Mouse (Mus musculus): ENCODE measurements around the gene Fgfrl1. TPM values are rescaled to one million over a fixed set of nuclear protein-coding genes. Genes with fewer than 3 reads are reported as not detected.

Fgfrl1 gene
- total and polyA plus RNA-seq, 2 experiments from 2014 or later, result 7.1 to 17.1 TPM

DNA sequence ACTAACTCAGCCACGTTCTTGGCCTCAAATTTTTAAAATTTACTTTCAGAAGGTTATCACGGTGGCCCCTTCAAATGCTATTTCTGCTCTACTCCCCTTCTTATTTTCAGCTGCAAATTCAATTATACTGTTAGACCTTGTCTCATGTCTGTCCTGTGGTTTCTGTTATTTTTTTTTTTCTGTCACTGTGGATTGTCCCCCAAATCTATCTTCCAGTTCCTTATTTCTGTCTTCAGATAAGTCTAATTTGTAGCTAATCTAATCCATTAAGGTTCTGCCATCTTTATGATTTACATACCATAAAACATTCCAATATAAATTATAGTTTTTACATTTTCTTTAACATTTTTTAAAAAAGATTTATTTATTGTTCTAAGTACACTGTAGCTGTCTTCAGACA, 24.8 kb upstream of the Fgfrl1 start:
- H3K4me2 ChIP-seq (ENCODE audit: low read depth), result no peak overlapping the region
- DNase-seq, result no peak
- peaks cover 6% of the 10 kb centered on the region; the same call in 1 of the 2 replicates for H3K36me3 ChIP-seq (ENCODE audit: insufficient read depth)
- no peaks in the 10 kb centered on the region for H3K27me3 ChIP-seq (ENCODE audit: insufficient read depth, low read length)
- H3K9ac ChIP-seq, result no peak overlapping the region
- 84% methylated on average over 2 of the region's 2 CpGs for WGBS
- TF ChIP-seq CTCF (IDR thresholded peaks at IDR 0.05; ENCODE audit: low read depth), result no peak
- no peak for ATAC-seq
- H3K4me3 ChIP-seq (ENCODE audit: low read depth, low read length), result no peak overlapping the region
- H3K27ac ChIP-seq (ENCODE audit: low read depth, low read length), result no peak overlapping the region
- H3K4me1 ChIP-seq (ENCODE audit: insufficient read depth), result peaks cover 3% of the 10 kb centered on the region; the same call in 1 of the 2 replicates
- no peaks in the 10 kb centered on the region for H3K9me3 ChIP-seq (ENCODE audit: low read length)

DNA sequence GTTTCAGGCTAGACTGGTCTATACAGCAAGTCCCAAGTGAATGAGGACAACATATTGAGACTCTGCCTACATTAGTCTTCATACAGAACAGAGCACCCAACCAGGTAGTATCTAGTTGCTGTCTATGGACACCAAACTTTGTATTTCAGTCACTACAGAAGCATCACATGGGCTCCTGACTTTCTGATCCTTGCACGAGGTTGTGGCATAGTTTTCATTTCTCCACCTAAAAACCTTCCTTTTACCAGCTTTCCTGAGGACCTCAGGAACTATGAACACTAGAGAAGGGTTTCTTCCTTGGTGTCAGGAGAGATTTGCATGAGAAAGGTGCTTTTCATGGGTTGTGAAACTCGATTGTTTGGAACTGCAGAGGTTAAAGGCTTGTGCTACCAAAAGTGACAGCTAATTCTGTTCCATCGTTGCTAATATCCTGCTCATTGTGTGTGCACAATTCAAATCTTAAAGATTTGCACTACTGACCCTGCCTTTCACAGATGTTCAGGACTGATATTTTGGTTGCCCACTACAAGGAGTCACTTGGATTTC, 23.7 kb upstream of the Fgfrl1 start:
- peak; percentile 17; the same call in 1 of the 2 replicates for ATAC-seq
- 8% methylated on average over 3 of the region's 3 CpGs for WGBS
- no peak for TF ChIP-seq CTCF (IDR thresholded peaks at IDR 0.05; ENCODE audit: low read depth)

DNA sequence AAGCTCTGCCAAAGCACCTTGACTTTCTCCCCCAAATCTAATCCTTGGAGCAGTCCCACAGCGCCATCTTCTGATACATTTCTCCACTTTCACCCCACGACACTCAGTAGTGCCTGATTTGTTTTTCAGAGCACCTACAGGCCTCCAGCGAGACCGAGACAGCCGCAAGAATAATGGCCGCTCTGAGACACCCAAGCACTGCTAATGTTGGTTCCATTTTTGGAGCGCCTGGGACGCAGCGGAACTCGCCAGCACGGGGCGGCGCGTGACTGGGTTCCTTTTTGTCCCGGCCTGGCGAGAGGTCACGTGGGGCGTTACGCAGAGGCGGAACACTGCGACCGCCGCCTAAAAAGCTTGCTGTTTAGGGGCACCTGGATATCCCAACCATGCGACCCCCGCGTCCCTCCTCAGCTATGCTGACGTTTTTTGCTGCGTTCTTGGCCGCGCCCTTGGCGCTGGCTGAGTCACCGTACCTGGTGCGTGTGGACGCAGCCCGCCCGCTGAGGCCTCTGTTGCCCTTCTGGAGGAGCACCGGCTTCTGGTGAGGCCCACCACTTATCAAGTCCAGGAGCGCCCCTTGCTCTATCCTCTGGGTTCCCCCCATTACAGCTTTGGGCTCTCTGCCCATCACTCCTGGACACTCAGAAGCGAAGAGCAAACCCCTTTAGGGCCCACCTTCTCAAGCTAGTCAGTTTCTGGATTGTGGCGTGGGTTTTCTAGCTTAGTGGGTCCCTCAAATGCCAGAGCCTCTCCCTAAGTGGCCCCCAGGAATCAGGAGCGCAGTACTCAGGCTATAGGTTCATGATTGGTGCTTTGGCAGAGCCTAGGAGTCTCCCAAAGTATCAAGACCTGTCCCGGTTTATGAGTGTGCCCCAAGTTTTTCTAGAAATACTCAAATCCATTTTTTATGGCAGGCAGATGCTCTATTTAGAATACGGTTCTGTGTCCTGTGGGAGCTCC, 22.9 kb upstream of the Fgfrl1 start, which contains the start of gene Dgkq:
Gene Dgkq (minus strand): TSS at position 696 of the 960 bp plus-strand sequence.
- Histone ChIP-seq H3K4me2 (ENCODE audit: low read depth) (peak within 1 kb of the TSS; percentile 82), H3K9me3 (ENCODE audit: low read length) (no peaks in the 10 kb centered on the region), H3K9ac (peak within 1 kb of the TSS; percentile 77), H3K27ac (ENCODE audit: low read depth, low read length) (peak within 1 kb of the TSS; percentile 87), H3K4me3 (ENCODE audit: low read depth, low read length) (peak within 1 kb of the TSS; percentile 60), H3K36me3 (ENCODE audit: insufficient read depth) (peaks cover 6% of the 10 kb centered on the region; the same call in 1 of the 2 replicates), H3K27me3 (ENCODE audit: insufficient read depth, low read length) (no peaks in the 10 kb centered on the region), H3K4me1 (ENCODE audit: insufficient read depth) (peaks cover 3% of the 10 kb centered on the region; the same call in 1 of the 2 replicates)
- DNase-seq (peak; percentile 90), ATAC-seq (peak; percentile 90)
- TF ChIP-seq CTCF (IDR thresholded peaks at IDR 0.05; ENCODE audit: low read depth), result peak; percentile 82
- 6% methylated on average over 43 of the region's 43 CpGs for WGBS

More for the DNA sequence above, 23.7 kb upstream of the Fgfrl1 start:
- no peak for DNase-seq
- peak overlapping the region; percentile 87 for H3K27ac ChIP-seq (ENCODE audit: low read depth, low read length)
- no peaks in the 10 kb centered on the region for H3K9me3 ChIP-seq (ENCODE audit: low read length)
- no peaks in the 10 kb centered on the region for H3K27me3 ChIP-seq (ENCODE audit: insufficient read depth, low read length)
- peak overlapping the region; percentile 82 for H3K4me2 ChIP-seq (ENCODE audit: low read depth)
- H3K4me3 ChIP-seq (ENCODE audit: low read depth, low read length), result peak overlapping the region; percentile 60
- peak overlapping the region; percentile 77 for H3K9ac ChIP-seq
- H3K36me3 ChIP-seq (ENCODE audit: insufficient read depth), result peaks cover 6% of the 10 kb centered on the region; the same call in 1 of the 2 replicates
- peaks cover 3% of the 10 kb centered on the region; the same call in 1 of the 2 replicates for H3K4me1 ChIP-seq (ENCODE audit: insufficient read depth)

DNA sequence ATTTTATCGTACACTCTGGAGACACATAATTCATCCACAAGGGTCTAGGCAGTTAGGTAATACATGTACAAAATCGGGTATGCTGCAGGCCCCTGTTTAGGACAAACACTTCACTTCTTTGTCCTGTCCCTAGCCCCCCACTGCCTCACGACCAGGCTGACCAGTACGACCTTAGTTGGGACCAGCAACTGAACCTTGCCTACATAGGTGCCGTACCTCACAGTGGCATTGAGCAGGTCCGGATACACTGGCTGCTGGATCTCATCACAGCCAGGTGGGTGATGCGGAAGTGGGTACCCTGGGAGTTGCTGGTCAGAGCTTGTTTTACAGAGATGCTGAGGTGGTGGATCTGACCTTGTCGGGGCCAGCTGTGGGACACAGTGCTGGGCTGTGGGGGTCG, 22.2 kb upstream of the Fgfrl1 start:
- H3K4me3 ChIP-seq (ENCODE audit: low read depth, low read length), result no peak overlapping the region
- ATAC-seq (no peak), DNase-seq (no peak)
- no peak for TF ChIP-seq CTCF (IDR thresholded peaks at IDR 0.05; ENCODE audit: low read depth)
- no peaks in the 10 kb centered on the region for H3K27me3 ChIP-seq (ENCODE audit: insufficient read depth, low read length)
- no peak overlapping the region for H3K4me2 ChIP-seq (ENCODE audit: low read depth)
- peaks cover 3% of the 10 kb centered on the region; the same call in 1 of the 2 replicates for H3K4me1 ChIP-seq (ENCODE audit: insufficient read depth)
- H3K36me3 ChIP-seq (ENCODE audit: insufficient read depth), result peaks cover 6% of the 10 kb centered on the region; the same call in 1 of the 2 replicates
- peak overlapping the region; percentile 87; the same call in 1 of the 2 replicates for H3K27ac ChIP-seq (ENCODE audit: low read depth, low read length)
- 0 out of 2 replicates have a peak overlapping the region, but pooled peaks have one; percentile 77 for H3K9ac ChIP-seq
- H3K9me3 ChIP-seq (ENCODE audit: low read length), result no peaks in the 10 kb centered on the region
- 82% methylated on average over 9 of the region's 9 CpGs for WGBS

DNA sequence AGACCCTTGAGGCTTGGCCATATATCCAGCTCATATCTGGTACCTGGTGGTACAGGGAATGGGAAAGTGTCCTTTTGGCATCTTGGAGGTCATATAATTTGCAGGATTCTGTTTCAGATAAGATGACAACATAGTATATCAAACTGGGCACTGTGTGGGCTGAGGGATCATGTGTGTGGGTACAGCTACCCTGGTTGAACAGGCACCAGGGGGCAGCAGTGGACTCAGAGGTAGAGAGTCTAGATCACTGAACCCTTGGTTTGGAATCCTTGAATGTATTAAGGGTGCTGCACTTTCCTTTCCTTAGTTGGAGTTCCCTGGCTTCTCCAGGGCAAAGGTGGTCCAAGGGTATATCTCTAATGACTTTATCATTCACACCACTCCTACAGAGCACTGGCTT, 21.4 kb upstream of the Fgfrl1 start:
- H3K36me3 ChIP-seq (ENCODE audit: insufficient read depth), result peaks cover 6% of the 10 kb centered on the region; the same call in 1 of the 2 replicates
- no peaks in the 10 kb centered on the region for H3K27me3 ChIP-seq (ENCODE audit: insufficient read depth, low read length)
- no peak overlapping the region for H3K27ac ChIP-seq (ENCODE audit: low read depth, low read length)
- H3K9ac ChIP-seq, result no peak overlapping the region
- no peaks in the 10 kb centered on the region for H3K9me3 ChIP-seq (ENCODE audit: low read length)
- no peak overlapping the region for H3K4me2 ChIP-seq (ENCODE audit: low read depth)
- DNase-seq (no peak), ATAC-seq (no peak)
- peak; percentile 52 for TF ChIP-seq CTCF (IDR thresholded peaks at IDR 0.05; ENCODE audit: low read depth)
- H3K4me3 ChIP-seq (ENCODE audit: low read depth, low read length), result no peak overlapping the region
- peaks cover 3% of the 10 kb centered on the region; the same call in 1 of the 2 replicates for H3K4me1 ChIP-seq (ENCODE audit: insufficient read depth)

DNA sequence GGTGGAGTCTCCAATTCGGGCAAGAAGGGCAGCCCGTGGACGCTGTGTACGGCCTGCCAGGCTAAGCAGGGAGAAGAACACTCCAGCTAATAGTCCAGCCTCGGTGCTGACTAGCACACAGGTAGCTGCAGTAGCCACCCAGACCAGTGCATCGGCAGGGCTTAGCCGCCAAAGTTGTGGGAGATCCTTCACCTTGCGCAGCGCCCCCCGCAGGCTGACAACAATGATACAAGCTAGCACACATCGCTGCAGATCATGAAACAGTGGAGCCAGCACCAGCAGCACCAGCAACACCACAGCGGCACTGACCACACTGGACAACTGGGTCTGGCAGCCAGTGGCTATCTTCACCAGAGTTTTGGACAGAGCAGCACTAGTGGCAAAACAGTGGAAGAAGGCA, 20.4 kb upstream of the Fgfrl1 start:
- DNase-seq (no peak), ATAC-seq (no peak)
- no peak overlapping the region for H3K9ac ChIP-seq
- H3K27me3 ChIP-seq (ENCODE audit: insufficient read depth, low read length), result no peaks in the 10 kb centered on the region
- H3K4me1 ChIP-seq (ENCODE audit: insufficient read depth), result peaks cover 5% of the 10 kb centered on the region
- H3K4me2 ChIP-seq (ENCODE audit: low read depth), result no peak overlapping the region
- no peaks in the 10 kb centered on the region for H3K9me3 ChIP-seq (ENCODE audit: low read length)
- H3K4me3 ChIP-seq (ENCODE audit: low read depth, low read length), result no peak overlapping the region
- peaks cover 6% of the 10 kb centered on the region; the same call in 1 of the 2 replicates for H3K36me3 ChIP-seq (ENCODE audit: insufficient read depth)
- no peak overlapping the region for H3K27ac ChIP-seq (ENCODE audit: low read depth, low read length)
- TF ChIP-seq CTCF (IDR thresholded peaks at IDR 0.05; ENCODE audit: low read depth), result no peak
- 92% methylated on average over 12 of the region's 12 CpGs for WGBS
